Mouse (Mus musculus) G1E-ER4 (cell line): ENCODE measurements at regions not wholly inside any gene's neighbourhood (a gene's known extent, or its start where the extent isn't known, plus 50 kb on each side); places are given as distances from the start of the nearest gene placed in this dataset.

ENCODE experiments used
- GATA1 ChIP-seq: IDR thresholded peaks from one replicate; pipeline ENCODE4 v1.8.0; 2012; ENCODE audit warnings: low read length, inconsistent platforms

- TF ChIP-seq GATA1 = no peak
These were observed 94.3 kb upstream of the Rgs1 start for GRCm38 (mm10) chr1:144343299-144343698.

GRCm38 (mm10) chr1:144337572-144337971, 88.5 kb upstream of the Rgs1 start:
- TF ChIP-seq GATA1 = no peak

- TF ChIP-seq GATA1 = no peak
These were observed 81.5 kb upstream of the Rgs1 start for GRCm38 (mm10) chr1:144330365-144331050.

- no peak for TF ChIP-seq GATA1
These were observed 70.4 kb upstream of the Rgs1 start for GRCm38 (mm10) chr1:144319406-144319805.

DNA sequence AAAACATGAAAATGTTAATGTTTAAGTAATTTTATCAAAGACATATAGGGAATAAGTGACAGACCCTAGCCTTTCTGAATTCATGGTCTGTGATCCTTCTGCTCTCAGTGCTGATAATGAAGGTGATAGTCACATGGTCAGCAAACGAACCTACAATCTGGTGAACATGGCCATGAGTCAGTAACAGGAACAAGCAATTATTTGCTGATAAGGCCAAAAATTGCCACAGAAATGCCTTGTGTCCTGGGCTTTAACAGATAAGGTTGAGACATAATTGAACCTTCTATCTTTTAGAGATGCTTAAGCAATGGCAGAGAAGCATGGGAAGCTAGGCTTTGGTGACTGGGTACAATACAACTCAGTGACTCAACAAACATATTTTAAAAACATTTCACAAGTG, 69.2 kb upstream of the Rgs1 start:
- TF ChIP-seq GATA1 = peak; percentile 99

DNA sequence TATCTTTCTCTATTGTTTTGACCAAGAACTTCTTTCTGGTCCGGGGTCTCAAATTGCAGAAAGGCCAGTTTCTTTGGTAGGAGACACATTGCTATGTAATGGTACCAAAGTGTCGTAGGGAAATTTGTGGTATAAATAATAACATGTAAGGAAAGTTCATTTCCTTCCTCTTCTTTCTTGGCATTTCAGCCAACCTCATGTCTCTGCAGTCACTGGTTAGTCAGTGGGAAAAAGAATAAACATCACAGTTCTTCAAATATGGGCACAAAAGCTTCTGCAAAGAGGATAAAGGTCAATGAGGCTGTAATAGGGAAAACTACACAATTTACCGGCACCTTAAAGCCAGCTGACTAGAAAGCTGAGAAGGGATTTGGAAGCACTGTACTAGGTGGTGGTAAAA, 68.5 kb upstream of the Rgs1 start:
- no peak for TF ChIP-seq GATA1

DNA sequence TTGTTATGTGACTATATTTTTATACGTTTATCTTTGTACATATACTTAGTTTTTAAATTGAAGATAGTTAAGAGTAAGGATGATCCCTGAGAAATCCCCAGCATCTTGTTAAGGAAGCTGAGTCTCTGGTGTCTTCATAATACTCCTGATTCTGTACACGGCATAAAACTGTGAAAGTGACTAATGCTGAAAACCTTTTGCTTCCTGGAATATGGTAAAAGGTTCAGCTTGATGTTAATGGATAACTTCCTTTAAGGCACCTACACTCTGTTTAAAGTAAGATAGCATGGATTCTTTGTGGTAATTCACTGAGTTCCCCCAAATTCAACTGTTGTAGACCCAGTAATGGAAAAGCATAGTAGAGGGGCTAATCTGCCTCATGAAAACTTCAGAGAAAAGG, 67.2 kb upstream of the Rgs1 start:
- no peak for TF ChIP-seq GATA1

- TF ChIP-seq GATA1 = no peak
These were observed 65.3 kb upstream of the Rgs1 start for GRCm38 (mm10) chr1:144314382-144314781.

- peak; percentile 35 for TF ChIP-seq GATA1
These were observed 64.3 kb upstream of the Rgs1 start for GRCm38 (mm10) chr1:144313318-144313717.

GRCm38 (mm10) chr1:144309901-144310300, 60.9 kb upstream of the Rgs1 start:
- TF ChIP-seq GATA1 = no peak

GRCm38 (mm10) chr1:144308313-144308712, 59.3 kb upstream of the Rgs1 start:
- peak; percentile 67 for TF ChIP-seq GATA1

GRCm38 (mm10) chr1:144307854-144308285, 58.8 kb upstream of the Rgs1 start:
- no peak for TF ChIP-seq GATA1

- no peak for TF ChIP-seq GATA1
These were observed 58.2 kb upstream of the Rgs1 start for GRCm38 (mm10) chr1:144307017-144307853.

DNA sequence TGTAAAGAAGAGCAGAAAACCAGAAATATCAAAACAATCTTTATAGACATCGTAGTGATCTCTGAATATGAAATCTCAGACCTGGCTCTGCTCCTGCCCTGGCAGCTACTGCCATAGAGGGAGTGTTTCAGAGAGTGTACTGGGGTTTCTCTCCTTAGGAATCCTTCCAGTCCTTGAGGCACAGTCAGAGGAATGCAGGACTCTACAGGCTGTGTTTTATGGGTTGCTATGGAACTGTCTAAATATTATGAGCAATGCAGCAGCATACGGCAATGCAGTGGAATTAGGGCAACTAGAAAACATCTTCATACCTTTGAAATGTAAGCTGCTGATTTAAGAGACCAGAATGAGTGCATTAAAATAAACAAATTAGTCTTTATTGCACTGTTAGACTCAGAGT, 57.2 kb upstream of the Rgs1 start:
- TF ChIP-seq GATA1 = no peak

- TF ChIP-seq GATA1 = no peak
These were observed 51.6 kb upstream of the Rgs1 start for GRCm38 (mm10) chr1:144300670-144301069.
